Mouse (Mus musculus) embryonic facial prominence, embryonic 14.5 days (tissue): ENCODE data around the gene Arhgap19. TPM values are rescaled to one million over a fixed set of nuclear protein-coding genes. Genes with fewer than 3 reads are reported as not detected.
"Not testable (repeated sequence)": the region's sequence is repeated elsewhere in the genome, so short reads cannot be mapped to it uniquely, and the experiment has no call there.

Experiments
- ATAC-seq: fragments of 200-750 bp; cut with Nextera tagmentation; 2 replicates; pipeline ENCODE4 v1.8.0; 2017; ENCODE audit warnings: low read depth, moderate number of reproducible peaks, moderate TSS enrichment
- DNase-seq: peaks from one replicate; pipeline ENCODE4 v3.0.0-alpha.2; 2015; ENCODE audit warnings: low spot score
- H3K27ac ChIP-seq: fragments of 300-500 bp; sonication (generic); replicated peaks from 2 replicates; pipeline ENCODE4 v1.5.1; 2014; ENCODE audit warnings: low read depth, mild to moderate bottlenecking, low read length, moderate library complexity
- H3K27me3 ChIP-seq: fragments of 300-500 bp; sonication (generic); replicated peaks from 2 replicates; pipeline ENCODE4 v1.6.1; 2014; ENCODE audit warnings: low read length; ENCODE audit not compliant: control insufficient read depth, insufficient read depth
- H3K36me3 ChIP-seq: fragments of 300-500 bp; sonication (generic); 2 replicates; pipeline ENCODE4 v1.6.1; 2014; ENCODE audit warnings: low read length, mixed read lengths; ENCODE audit not compliant: control insufficient read depth, insufficient read depth
- H3K4me1 ChIP-seq: fragments of 300-500 bp; sonication (generic); 2 replicates; pipeline ENCODE4 v1.6.1; 2014; ENCODE audit warnings: antibody characterized with exemption, low read length; ENCODE audit not compliant: control insufficient read depth, insufficient read depth
- H3K4me2 ChIP-seq: fragments of 300-500 bp; sonication (generic); 2 replicates; pipeline ENCODE4 v1.6.1; 2014; ENCODE audit warnings: low read depth, mild to moderate bottlenecking, low read length, moderate library complexity, mixed read lengths
- H3K4me3 ChIP-seq: fragments of 300-500 bp; sonication (generic); 2 replicates; pipeline ENCODE4 v1.5.1; 2014; ENCODE audit warnings: low read depth, mild to moderate bottlenecking, low read length
- H3K9ac ChIP-seq: fragments of 300-500 bp; sonication (generic); 2 replicates; pipeline ENCODE4 v1.6.1; 2014; ENCODE audit warnings: low read depth, mild to moderate bottlenecking, low read length, moderate library complexity, mixed read lengths
- H3K9me3 ChIP-seq: fragments of 300-500 bp; sonication (generic); 2 replicates; pipeline ENCODE4 v1.6.1; 2016; ENCODE audit warnings: low read length; ENCODE audit not compliant: control insufficient read depth
- WGBS: fragments of 180-500 bp; shearing (Covaris S2); extraction: QIAGEN DNeasy Blood & Tissue Kit; methylation state at CpG from one replicate; pipeline ENCODE4 v1.1.7; 2014; 5-methylcytosine and 5-hydroxymethylcytosine counted together
- polyA plus RNA-seq: library from polyadenylated mRNA; unstranded; fragments of >200 nt; fragmentation: Nextera tagmentation; extraction: Ambion mirVana; gene quantifications from 2 replicates; pipeline ENCODE4 v1.2.1, GENCODE M21; 2014

Gene Arhgap19
- 17.5 and 21.2 TPM in 2 replicates for polyA plus RNA-seq

- Histone ChIP-seq H3K9ac (peak within 1 kb of the TSS; percentile 85), H3K36me3 (no peaks in the 10 kb centered on the region), H3K4me2 (peak within 1 kb of the TSS; percentile 75), H3K9me3 (no peaks in the 10 kb centered on the region), H3K27ac (no peak within 1 kb of the TSS; the same call in 1 of the 2 replicates), H3K4me3 (peak within 1 kb of the TSS; percentile 70), H3K4me1 (peaks cover 11% of the 10 kb centered on the region; the same call in 1 of the 2 replicates), H3K27me3 (no peaks in the 10 kb centered on the region)
- under 1% methylated on average over 25 of the region's 48 CpGs for WGBS
- ATAC-seq (peak; percentile 100), DNase-seq (peak; percentile 99)
Measured at GRCm38 (mm10) chr19:41801742-41802369, at the start of gene Arhgap19. TSS of gene Arhgap19 (minus strand) at chr19:41802047.

- Histone ChIP-seq H3K9ac (no peak overlapping the region), H3K9me3 (no peaks in the 10 kb centered on the region), H3K4me2 (no peak overlapping the region), H3K27me3 (0 out of 2 replicates have a peak, but pooled peaks cover 4% of the 10 kb centered on the region), H3K27ac (peak overlapping the region; percentile 57), H3K36me3 (no peaks in the 10 kb centered on the region), H3K4me1 (peaks cover 18% of the 10 kb centered on the region), H3K4me3 (no peak overlapping the region)
- DNase-seq: peak; percentile 72
- 0 out of 2 replicates have a peak, but pooled peaks have one; percentile 9 for ATAC-seq
- WGBS: 15% methylated on average over 14 of the region's 14 CpGs
Measured at GRCm38 (mm10) chr19:41850719-41851543, 49.1 kb upstream of the Arhgap19 start.

GRCm38 (mm10) chr19:41850021-41850718, 48.3 kb upstream of the Arhgap19 start:
- Histone ChIP-seq H3K27ac (peak overlapping the region; percentile 57; the same call in 1 of the 2 replicates), H3K36me3 (no peaks in the 10 kb centered on the region), H3K4me3 (no peak overlapping the region), H3K27me3 (0 out of 2 replicates have a peak, but pooled peaks cover 4% of the 10 kb centered on the region), H3K9ac (no peak overlapping the region), H3K9me3 (no peaks in the 10 kb centered on the region), H3K4me1 (peaks cover 19% of the 10 kb centered on the region), H3K4me2 (no peak overlapping the region)
- peak; percentile 63 for DNase-seq
- no peak; the same call in 1 of the 2 replicates for ATAC-seq
- WGBS: 22% methylated on average over 6 of the region's 6 CpGs

- H3K27ac ChIP-seq: peak within 1 kb of the TSS; percentile 90
- peak within 1 kb of the TSS; percentile 74 for H3K4me3 ChIP-seq
- 0 out of 2 replicates have a peak, but pooled peaks cover 4% of the 10 kb centered on the region for H3K27me3 ChIP-seq
- peak; percentile 95 for DNase-seq
- H3K36me3 ChIP-seq: no peaks in the 10 kb centered on the region
- under 1% methylated on average over 63 of the region's 72 CpGs for WGBS
- peak; percentile 94 for ATAC-seq
- peak within 1 kb of the TSS; percentile 79 for H3K9ac ChIP-seq
- H3K4me1 ChIP-seq: peaks cover 19% of the 10 kb centered on the region
- H3K9me3 ChIP-seq: no peaks in the 10 kb centered on the region
- peak within 1 kb of the TSS; percentile 99 for H3K4me2 ChIP-seq
Measured at GRCm38 (mm10) chr19:41847992-41848851, 46.4 kb upstream of the Arhgap19 start, which contains the start of gene Frat2. TSS of gene Frat2 (minus strand) at chr19:41848132.

GRCm38 (mm10) chr19:41847614-41847991, 45.8 kb upstream of the Arhgap19 start:
- Histone ChIP-seq H3K4me1 (peaks cover 19% of the 10 kb centered on the region), H3K9ac (peak overlapping the region; percentile 79), H3K4me2 (peak overlapping the region; percentile 99), H3K4me3 (peak overlapping the region; percentile 74), H3K27ac (peak overlapping the region; percentile 90)
- not testable (repeated sequence) for H3K36me3 ChIP-seq, H3K9me3 ChIP-seq, DNase-seq, H3K27me3 ChIP-seq
- ATAC-seq: peak; percentile 37
- 0% methylated on average over 11 of the region's 53 CpGs for WGBS

- 0% methylated on average over 28 of the region's 64 CpGs for WGBS
- peak overlapping the region; percentile 90 for H3K27ac ChIP-seq
- H3K4me3 ChIP-seq: peak overlapping the region; percentile 74
- H3K9me3 ChIP-seq: no peaks in the 10 kb centered on the region
- ATAC-seq (no peak; the same call in 1 of the 2 replicates), DNase-seq (peak; percentile 38)
- 0 out of 2 replicates have a peak, but pooled peaks cover 4% of the 10 kb centered on the region for H3K27me3 ChIP-seq
- peaks cover 19% of the 10 kb centered on the region for H3K4me1 ChIP-seq
- peak overlapping the region; percentile 99 for H3K4me2 ChIP-seq
- peak overlapping the region; percentile 79 for H3K9ac ChIP-seq
- H3K36me3 ChIP-seq: no peaks in the 10 kb centered on the region
Measured at GRCm38 (mm10) chr19:41847091-41847581, 45.3 kb upstream of the Arhgap19 start.

GRCm38 (mm10) chr19:41846366-41847090, 44.7 kb upstream of the Arhgap19 start:
- H3K27ac ChIP-seq: peak overlapping the region; percentile 90; the same call in 1 of the 2 replicates
- H3K9ac ChIP-seq: peak overlapping the region; percentile 79
- WGBS: 13% methylated on average over 21 of the region's 21 CpGs
- H3K36me3 ChIP-seq: no peaks in the 10 kb centered on the region
- H3K27me3 ChIP-seq: 0 out of 2 replicates have a peak, but pooled peaks cover 4% of the 10 kb centered on the region
- no peaks in the 10 kb centered on the region for H3K9me3 ChIP-seq
- H3K4me3 ChIP-seq: peak overlapping the region; percentile 74
- ATAC-seq: no peak
- DNase-seq: no peak
- H3K4me1 ChIP-seq: peaks cover 19% of the 10 kb centered on the region
- peak overlapping the region; percentile 99 for H3K4me2 ChIP-seq
